Mouse (Mus musculus): ENCODE measurements at regions not wholly inside any gene's neighbourhood (a gene's known extent, or its start where the extent isn't known, plus 50 kb on each side); places are given as distances from the start of the nearest gene placed in this dataset.

- no peak for DNase-seq (ENCODE audit: low read depth, low spot score)
- Histone ChIP-seq H3K36me3 (ENCODE audit: control insufficient read depth, insufficient read depth, low read length, poor library complexity, severe bottlenecking) (no peaks in the 10 kb centered on the region), H3K27me3 (ENCODE audit: control insufficient read depth, insufficient read depth, low read length, poor library complexity, severe bottlenecking) (no peaks in the 10 kb centered on the region)
Observed at GRCm38 (mm10) chr8:116133084-116133483, 371.7 kb upstream of the Dynlrb2 start.

GRCm38 (mm10) chr8:116120067-116120466 is 384.7 kb upstream of the Dynlrb2 start:
- no peak for DNase-seq (ENCODE audit: low read depth, low spot score)
- no peaks in the 10 kb centered on the region for H3K36me3 ChIP-seq (ENCODE audit: control insufficient read depth, insufficient read depth, low read length, poor library complexity, severe bottlenecking)

GRCm38 (mm10) chr8:116117919-116118318 is 386.9 kb upstream of the Dynlrb2 start:
- Histone ChIP-seq H3K27me3 (ENCODE audit: control insufficient read depth, insufficient read depth, low read length, poor library complexity, severe bottlenecking) (no peaks in the 10 kb centered on the region), H3K36me3 (ENCODE audit: control insufficient read depth, insufficient read depth, low read length, poor library complexity, severe bottlenecking) (no peaks in the 10 kb centered on the region)
- DNase-seq (ENCODE audit: low read depth, low spot score): no peak

More at GRCm38 (mm10) chr8:116120067-116120466, 384.7 kb upstream of the Dynlrb2 start:
- H3K27me3 ChIP-seq (ENCODE audit: control insufficient read depth, insufficient read depth, low read length, poor library complexity, severe bottlenecking): no peaks in the 10 kb centered on the region

GRCm38 (mm10) chr8:116116625-116117024 is 388.1 kb upstream of the Dynlrb2 start:
- no peak for DNase-seq (ENCODE audit: low read depth, low spot score)
- Histone ChIP-seq H3K27me3 (ENCODE audit: control insufficient read depth, insufficient read depth, low read length, poor library complexity, severe bottlenecking) (no peaks in the 10 kb centered on the region), H3K36me3 (ENCODE audit: control insufficient read depth, insufficient read depth, low read length, poor library complexity, severe bottlenecking) (no peaks in the 10 kb centered on the region)

GRCm38 (mm10) chr8:116115811-116116372 is 388.9 kb upstream of the Dynlrb2 start:
- Histone ChIP-seq H3K27me3 (ENCODE audit: control insufficient read depth, insufficient read depth, low read length, poor library complexity, severe bottlenecking) (no peaks in the 10 kb centered on the region), H3K36me3 (ENCODE audit: control insufficient read depth, insufficient read depth, low read length, poor library complexity, severe bottlenecking) (no peaks in the 10 kb centered on the region)
- DNase-seq (ENCODE audit: low read depth, low spot score): no peak

GRCm38 (mm10) chr8:116114978-116115377 is 389.8 kb upstream of the Dynlrb2 start:
- no peak for DNase-seq (ENCODE audit: low read depth, low spot score)
- Histone ChIP-seq H3K27me3 (ENCODE audit: control insufficient read depth, insufficient read depth, low read length, poor library complexity, severe bottlenecking) (no peaks in the 10 kb centered on the region), H3K36me3 (ENCODE audit: control insufficient read depth, insufficient read depth, low read length, poor library complexity, severe bottlenecking) (no peaks in the 10 kb centered on the region)

- Histone ChIP-seq H3K27me3 (ENCODE audit: control insufficient read depth, insufficient read depth, low read length, poor library complexity, severe bottlenecking) (no peaks in the 10 kb centered on the region), H3K36me3 (ENCODE audit: control insufficient read depth, insufficient read depth, low read length, poor library complexity, severe bottlenecking) (no peaks in the 10 kb centered on the region)
- DNase-seq (ENCODE audit: low read depth, low spot score): no peak
Observed at GRCm38 (mm10) chr8:116114502-116114901, 390.3 kb upstream of the Dynlrb2 start.

GRCm38 (mm10) chr8:116111168-116111567 is 393.6 kb upstream of the Dynlrb2 start:
- DNase-seq (ENCODE audit: low read depth, low spot score): no peak
- Histone ChIP-seq H3K36me3 (ENCODE audit: control insufficient read depth, insufficient read depth, low read length, poor library complexity, severe bottlenecking) (no peaks in the 10 kb centered on the region), H3K27me3 (ENCODE audit: control insufficient read depth, insufficient read depth, low read length, poor library complexity, severe bottlenecking) (no peaks in the 10 kb centered on the region)

GRCm38 (mm10) chr8:116096666-116097065 is 389.1 kb upstream of the Maf start:
- no peaks in the 10 kb centered on the region for H3K36me3 ChIP-seq (ENCODE audit: control insufficient read depth, insufficient read depth, low read length, poor library complexity, severe bottlenecking)
- H3K27me3 ChIP-seq (ENCODE audit: control insufficient read depth, insufficient read depth, low read length, poor library complexity, severe bottlenecking): no peaks in the 10 kb centered on the region
- DNase-seq (ENCODE audit: low read depth, low spot score): no peak

GRCm38 (mm10) chr8:116083156-116083555 is 375.6 kb upstream of the Maf start:
- no peaks in the 10 kb centered on the region for H3K27me3 ChIP-seq (ENCODE audit: control insufficient read depth, insufficient read depth, low read length, poor library complexity, severe bottlenecking)
- H3K36me3 ChIP-seq (ENCODE audit: control insufficient read depth, insufficient read depth, low read length, poor library complexity, severe bottlenecking): no peaks in the 10 kb centered on the region
- DNase-seq (ENCODE audit: low read depth, low spot score): no peak

- no peak for DNase-seq (ENCODE audit: low read depth, low spot score)
- Histone ChIP-seq H3K36me3 (ENCODE audit: control insufficient read depth, insufficient read depth, low read length, poor library complexity, severe bottlenecking) (no peaks in the 10 kb centered on the region), H3K27me3 (ENCODE audit: control insufficient read depth, insufficient read depth, low read length, poor library complexity, severe bottlenecking) (no peaks in the 10 kb centered on the region)
Observed at GRCm38 (mm10) chr8:116078849-116079407, 371.3 kb upstream of the Maf start.

- Histone ChIP-seq H3K27me3 (ENCODE audit: control insufficient read depth, insufficient read depth, low read length, poor library complexity, severe bottlenecking) (no peaks in the 10 kb centered on the region), H3K36me3 (ENCODE audit: control insufficient read depth, insufficient read depth, low read length, poor library complexity, severe bottlenecking) (no peaks in the 10 kb centered on the region)
- no peak for DNase-seq (ENCODE audit: low read depth, low spot score)
Observed at GRCm38 (mm10) chr8:116071497-116071896, 363.9 kb upstream of the Maf start.

- DNase-seq (ENCODE audit: low read depth, low spot score): no peak
- Histone ChIP-seq H3K27me3 (ENCODE audit: control insufficient read depth, insufficient read depth, low read length, poor library complexity, severe bottlenecking) (no peaks in the 10 kb centered on the region), H3K36me3 (ENCODE audit: control insufficient read depth, insufficient read depth, low read length, poor library complexity, severe bottlenecking) (no peaks in the 10 kb centered on the region)
Observed at GRCm38 (mm10) chr8:116069538-116069937, 361.9 kb upstream of the Maf start.

GRCm38 (mm10) chr8:116067978-116068375 is 360.4 kb upstream of the Maf start:
- Histone ChIP-seq H3K36me3 (ENCODE audit: control insufficient read depth, insufficient read depth, low read length, poor library complexity, severe bottlenecking) (no peaks in the 10 kb centered on the region), H3K27me3 (ENCODE audit: control insufficient read depth, insufficient read depth, low read length, poor library complexity, severe bottlenecking) (no peaks in the 10 kb centered on the region)
- DNase-seq (ENCODE audit: low read depth, low spot score): no peak

GRCm38 (mm10) chr8:116067182-116067977 is 359.8 kb upstream of the Maf start:
- H3K27me3 ChIP-seq (ENCODE audit: control insufficient read depth, insufficient read depth, low read length, poor library complexity, severe bottlenecking): no peaks in the 10 kb centered on the region
- H3K36me3 ChIP-seq (ENCODE audit: control insufficient read depth, insufficient read depth, low read length, poor library complexity, severe bottlenecking): no peaks in the 10 kb centered on the region
- DNase-seq (ENCODE audit: low read depth, low spot score): no peak
